In the genomic region with DNA sequence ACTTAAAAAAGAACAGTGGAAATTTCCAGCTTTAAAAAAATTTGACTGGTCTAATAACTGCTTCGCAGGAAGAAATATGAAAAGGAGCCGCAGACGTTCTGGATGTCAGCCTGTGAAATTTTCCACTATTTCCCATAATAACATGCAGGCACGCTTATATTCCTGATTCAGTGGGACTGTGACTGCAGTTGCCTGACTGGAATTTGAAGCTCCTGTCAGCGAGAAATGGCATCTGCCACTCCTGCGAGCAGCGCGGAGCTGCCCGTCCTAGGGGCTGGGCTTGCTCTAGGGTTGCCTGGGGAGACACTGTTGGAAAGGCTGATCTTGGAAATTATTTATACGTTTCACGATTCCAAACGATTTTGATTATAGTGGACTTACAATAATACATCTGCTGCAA, we compare ENCODE assay signal across 13 mouse cellular contexts. TPM values are rescaled to one million over a fixed set of nuclear protein-coding genes. Genes with fewer than 3 reads are reported as not detected.
DNase-seq lines count a peak whose midpoint lies in the region; ATAC-seq and TF ChIP-seq lines count a peak whose summit lies in the region.
"Had no signal": no experiment of that assay in that cellular context is flagged by ENCODE, and none has a peak within 500 bp of the region (broad histone marks: within the 10 kb centered on the region; RNA-seq: fewer than 3 reads in every experiment).

No protein-coding gene starts in this region.

- TF ChIP-seq EP300 in heart, adult 2 months (IDR thresholded peaks at IDR 0.05; ENCODE audit: insufficient read depth, low read depth, low read length): no peak

- peaks cover 16% of the 10 kb centered on the region for H3K36me3 ChIP-seq in heart, adult 2 months (ENCODE audit: control insufficient read depth, insufficient read depth, low read length)
- H3K36me3 ChIP-seq in embryonic facial prominence, embryonic 15.5 days: no peaks in the 10 kb centered on the region
- no peaks in the 10 kb centered on the region for H3K36me3 ChIP-seq in midbrain, embryonic 15.5 days (replicated peaks)
- H3K36me3 ChIP-seq: intestine, embryonic 15.5 days; liver, embryonic 15.5 days; neural tube, embryonic 12.5 days had no signal

- intact Hi-C loops in heart, adult 2 months (cut with DNase I): no loop called here
- intact Hi-C loops in heart, postnatal 36 days (cut with DNase I): loop anchor here (2.0 kb wide), 1 partner anchor 20 kb away; no protein-coding TSS in a partner anchor

- peaks cover 6% of the 10 kb centered on the region for H3K79me2 ChIP-seq in heart, adult 2 months (replicated peaks; ENCODE audit: control insufficient read depth, insufficient read depth, low read length)

- H3K27me3 ChIP-seq in heart, adult 2 months (ENCODE audit: control insufficient read depth, insufficient read depth, low read length): no peaks in the 10 kb centered on the region
- no peaks in the 10 kb centered on the region for H3K27me3 ChIP-seq in embryonic facial prominence, embryonic 15.5 days
- no peaks in the 10 kb centered on the region for H3K27me3 ChIP-seq in midbrain, embryonic 15.5 days (replicated peaks)
- H3K27me3 ChIP-seq: CH12.LX; intestine, embryonic 15.5 days; neural tube, embryonic 12.5 days had no signal

- TF ChIP-seq POLR2A in heart, adult 2 months (IDR thresholded peaks at IDR 0.05; ENCODE audit: insufficient read depth, low read depth, low read length): no peak

- DNase-seq in heart, adult 2 months: no peak
- no peak for DNase-seq in heart, postnatal 36 days
- DNase-seq in layer of hippocampus, adult 18-20 months (ENCODE audit: low spot score in 2 of 2): peak; percentile 64 to 71
- no peak for DNase-seq in layer of hippocampus, adult 11-12 months (ENCODE audit: low spot score)
- no peak for DNase-seq in left cerebral cortex, adult 8-10 months (ENCODE audit: low spot score in 2 of 2)
- DNase-seq in B cell, adult 2 months: no peak
- DNase-seq: right cerebral cortex, postnatal 14 days had no signal

- H3K9me3 ChIP-seq in embryonic facial prominence, embryonic 15.5 days (replicated peaks): no peaks in the 10 kb centered on the region
- no peaks in the 10 kb centered on the region for H3K9me3 ChIP-seq in midbrain, embryonic 15.5 days
- H3K9me3 ChIP-seq: intestine, embryonic 15.5 days; liver, embryonic 15.5 days; neural tube, embryonic 12.5 days had no signal

- H3K4me3 ChIP-seq in heart, adult 2 months: no peak overlapping the region
- no peak overlapping the region for H3K4me3 ChIP-seq in embryonic facial prominence, embryonic 15.5 days (replicated peaks)
- no peak overlapping the region for H3K4me3 ChIP-seq in midbrain, embryonic 15.5 days
- H3K4me3 ChIP-seq: intestine, embryonic 15.5 days; liver, embryonic 15.5 days; neural tube, embryonic 12.5 days had no signal

- H3K27ac ChIP-seq in heart, adult 2 months: peak overlapping the region; percentile 64
- H3K27ac ChIP-seq in embryonic facial prominence, embryonic 15.5 days (replicated peaks): peak overlapping the region; percentile 55; the same call in 1 of the 2 replicates
- 0 out of 2 replicates have a peak overlapping the region, but pooled peaks have one; percentile 58 for H3K27ac ChIP-seq in midbrain, embryonic 15.5 days
- H3K27ac ChIP-seq: liver, embryonic 15.5 days; neural tube, embryonic 12.5 days had no signal

- H3K4me1 ChIP-seq in heart, adult 2 months (ENCODE audit: control insufficient read depth, insufficient read depth, low read length): peaks cover 34% of the 10 kb centered on the region
- H3K4me1 ChIP-seq in embryonic facial prominence, embryonic 15.5 days: peaks cover 31% of the 10 kb centered on the region
- peaks cover 30% of the 10 kb centered on the region for H3K4me1 ChIP-seq in midbrain, embryonic 15.5 days

- H3K9ac ChIP-seq in heart, adult 2 months (ENCODE audit: low read depth, low read length): no peak overlapping the region; the same call in 1 of the 2 replicates
- H3K9ac ChIP-seq in embryonic facial prominence, embryonic 15.5 days: no peak overlapping the region
- H3K9ac ChIP-seq in midbrain, embryonic 15.5 days: no peak overlapping the region
- H3K9ac ChIP-seq: intestine, embryonic 15.5 days; liver, embryonic 15.5 days; neural tube, embryonic 12.5 days had no signal

- 51% methylated on average over 12 of the region's 12 CpGs for WGBS in heart, adult 2 months
- WGBS in embryonic facial prominence, embryonic 15.5 days: 28% methylated on average over 12 of the region's 12 CpGs
- 37% methylated on average over 12 of the region's 12 CpGs for WGBS in midbrain, embryonic 15.5 days

- H3K4me2 ChIP-seq in embryonic facial prominence, embryonic 15.5 days (replicated peaks): 0 out of 2 replicates have a peak overlapping the region, but pooled peaks have one; percentile 21
- H3K4me2 ChIP-seq in midbrain, embryonic 15.5 days: no peak overlapping the region
- H3K4me2 ChIP-seq: intestine, embryonic 15.5 days; liver, embryonic 15.5 days; neural tube, embryonic 12.5 days had no signal

- TF ChIP-seq CTCF in heart, adult 2 months (IDR thresholded peaks at IDR 0.05): no peak

- ATAC-seq in embryonic facial prominence, embryonic 15.5 days (ENCODE audit: insufficient number of reproducible peaks, low FRiP score, low TSS enrichment, low read depth): no peak
- no peak for ATAC-seq in midbrain, embryonic 15.5 days (replicated peaks)
- ATAC-seq: intestine, embryonic 15.5 days had no signal

RNA-seq across cellular contexts. Expression of gene Ncoa3, which starts 17.9 kb away (rescaled TPM):
- 10 to 100 TPM; 29.1 to 32.1 TPM for total RNA-seq in heart, adult 2 months (2021)
- 20.1 and 25.7 TPM in 2 replicates for polyA plus RNA-seq in heart, adult 2 months (2012; rRNA removed)
- total RNA-seq in heart, postnatal 36 days (2021): 10 to 100 TPM; 23.0 to 27.1 TPM
- total RNA-seq in layer of hippocampus, adult 18-20 months (2021): 10 to 100 TPM; 30.0 to 33.8 TPM
- polyA plus RNA-seq in embryonic facial prominence, embryonic 15.5 days (2015; fragmentation: Nextera tagmentation; extraction: Ambion mirVana): 13.3 and 14.7 TPM in 2 replicates
- 16.6 and 16.7 TPM in 2 replicates for polyA plus RNA-seq in midbrain, embryonic 15.5 days (2015; fragmentation: Nextera tagmentation; extraction: Ambion mirVana)
- total RNA-seq in left cerebral cortex, adult 8-10 months (2022): 10 to 100 TPM; 33.3 to 35.9 (median 34.5) TPM

Comparison
In these comparisons a context has a peak if more than half of its experiments do, and no peak if none do; other contexts are left out.
1. DNase-seq: peak in layer of hippocampus, adult 18-20 months (2 of 2); none in heart, adult 2 months (0 of 2), heart, postnatal 36 days (0 of 2), layer of hippocampus, adult 11-12 months (single experiment), left cerebral cortex, adult 8-10 months (0 of 2) and B cell, adult 2 months (0 of 2).
2. Peak in every context shown above with its lines, with median percentiles within 50 percentile points of each other: H3K27ac ChIP-seq.